Comparison of ENCODE assay signal across 13 mouse cellular contexts in the genomic region with DNA sequence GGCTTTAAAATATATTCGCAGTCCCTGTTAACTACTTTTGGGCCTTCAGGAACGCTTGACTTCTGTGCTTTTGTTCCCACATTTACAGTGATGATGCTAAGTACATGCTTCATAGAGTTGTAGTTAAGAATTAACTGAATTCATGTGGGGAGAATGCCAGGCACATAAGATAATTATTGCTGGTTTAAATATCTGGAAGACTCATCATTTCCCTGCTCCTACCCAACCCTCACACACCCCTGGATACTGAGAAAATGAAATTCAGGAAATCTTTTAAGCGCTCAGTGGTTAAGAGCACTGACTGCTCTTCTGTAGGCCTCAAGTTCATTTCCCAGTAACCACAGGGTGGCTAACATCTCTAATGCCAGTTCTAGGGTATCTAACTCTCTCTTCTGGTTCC. TPM values are rescaled to one million over a fixed set of nuclear protein-coding genes. Genes with fewer than 3 reads are reported as not detected.
DNase-seq lines count a peak whose midpoint lies in the region; ATAC-seq lines count a peak whose summit lies in the region.
"Had no signal": no experiment of that assay in that cellular context is flagged by ENCODE, and none has a peak within 500 bp of the region (broad histone marks: within the 10 kb centered on the region; RNA-seq: fewer than 3 reads in every experiment).

No protein-coding gene starts in this region.

- peak; percentile 26; the same call in 1 of the 2 replicates for ATAC-seq in common myeloid progenitor, adult 5-6 weeks (replicated peaks; ENCODE audit: low read depth, poor library complexity, severe bottlenecking)
- ATAC-seq in monocyte, adult 5-6 weeks (replicated peaks; ENCODE audit: insufficient number of reproducible peaks, low FRiP score, low TSS enrichment, poor library complexity, severe bottlenecking) = no peak
- ATAC-seq: forebrain, embryonic 16.5 days had no signal

- DNase-seq in kidney, adult 9 months = peak; percentile 38
- DNase-seq in kidney, postnatal 25 days = no peak
- DNase-seq in kidney, postnatal 14 days = peak; percentile 28
- no peak for DNase-seq in kidney, postnatal 36 days
- peak; percentile 29 for DNase-seq in 416B (ENCODE audit: low read depth)
- DNase-seq: adrenal gland, adult 8-10 months; adrenal gland, postnatal 36 days; cerebellum, adult 2 months; cerebellum, postnatal 10 days; gastrocnemius, postnatal 10 days had no signal

RNA-seq across cellular contexts. Expression of gene E130308A19Rik, which starts 16.0 kb away (rescaled TPM):
- 6.6 and 11.1 TPM in 2 replicates for total RNA-seq in common myeloid progenitor, adult 5-6 weeks (2017)
- 3.1 to 10.2 TPM (median 3.4 TPM) in 3 replicates for total RNA-seq in monocyte, adult 5-6 weeks (2017)

Comparison
In these comparisons a context has a peak if more than half of its experiments do, and no peak if none do; other contexts are left out.
1. DNase-seq: peak in kidney, adult 9 months (single experiment), kidney, postnatal 14 days (single experiment) and 416B (single experiment); none in kidney, postnatal 25 days (0 of 2) and kidney, postnatal 36 days (0 of 2).